Comparison of ENCODE assay signal across 19 mouse cellular contexts in the genomic region with DNA sequence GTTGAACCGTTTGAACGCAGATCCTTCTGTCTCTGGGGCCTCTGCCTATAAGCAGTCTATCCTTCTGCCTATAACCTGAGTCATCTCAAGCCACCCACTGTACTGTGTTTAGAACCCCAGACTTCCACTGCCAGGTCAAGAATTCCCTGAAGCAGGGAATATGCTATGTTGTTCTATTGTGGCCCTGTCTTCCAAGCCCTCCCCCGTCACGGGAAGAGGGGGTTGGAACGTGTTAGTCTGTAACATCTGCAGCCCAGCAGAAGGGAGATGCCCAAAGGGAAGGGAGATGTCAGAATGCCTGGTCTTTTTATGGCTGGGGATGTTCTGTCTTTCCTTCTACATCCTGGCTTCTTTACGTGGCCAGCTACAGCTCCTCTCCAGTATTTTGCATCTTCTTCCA. TPM values are rescaled to one million over a fixed set of nuclear protein-coding genes. Genes with fewer than 3 reads are reported as not detected.
DNase-seq lines count a peak whose midpoint lies in the region; ATAC-seq and TF ChIP-seq lines count a peak whose summit lies in the region.
"Had no signal": no experiment of that assay in that cellular context is flagged by ENCODE, and none has a peak within 500 bp of the region (broad histone marks: within the 10 kb centered on the region; RNA-seq: fewer than 3 reads in every experiment).

No protein-coding gene starts in this region.

- H3K27ac ChIP-seq in heart, embryonic 14.5 days (replicated peaks in 1 of 2; ENCODE audit: control insufficient read depth in 1 of 2, insufficient read depth in 1 of 2, low read depth in 2 of 2, low read length in 2 of 2), result no peak overlapping the region
- no peak overlapping the region for H3K27ac ChIP-seq in heart, embryonic 12.5 days (ENCODE audit: poor library complexity, severe bottlenecking)
- H3K27ac ChIP-seq in intestine, postnatal 0 days (ENCODE audit: low read depth, low read length), result no peak overlapping the region
- H3K27ac ChIP-seq: heart, embryonic 15.5 days; hindbrain, embryonic 14.5 days had no signal

- 0 out of 2 replicates have a peak overlapping the region, but pooled peaks have one; percentile 2 for H3K9ac ChIP-seq in heart, embryonic 14.5 days (ENCODE audit: low read length)
- H3K9ac ChIP-seq in heart, embryonic 12.5 days, result no peak overlapping the region
- no peak overlapping the region for H3K9ac ChIP-seq in intestine, postnatal 0 days (ENCODE audit: low read depth, low read length)
- H3K9ac ChIP-seq: heart, embryonic 15.5 days; hindbrain, embryonic 14.5 days had no signal

- POLR2A ChIA-PET in Patski (lab: Charles Lee), result no interaction called here

- H3K27me3 ChIP-seq in heart, embryonic 14.5 days (ENCODE audit: control insufficient read depth, insufficient read depth, low read length), result no peaks in the 10 kb centered on the region
- no peaks in the 10 kb centered on the region for H3K27me3 ChIP-seq in heart, embryonic 12.5 days (replicated peaks)
- H3K27me3 ChIP-seq in Patski (no peaks in the 10 kb centered on the region), myocyte (ENCODE audit: control insufficient read depth, insufficient read depth, insufficient read length) (no peaks in the 10 kb centered on the region)
- no peaks in the 10 kb centered on the region for H3K27me3 ChIP-seq in intestine, postnatal 0 days (replicated peaks; ENCODE audit: control insufficient read depth, insufficient read depth, low read length)
- H3K27me3 ChIP-seq: heart, embryonic 15.5 days had no signal

- H3ac ChIP-seq in myocyte (ENCODE audit: control insufficient read depth, insufficient read length), result no peak overlapping the region

- TF ChIP-seq POLR2A in myocyte (IDR thresholded peaks at IDR 0.05; ENCODE audit: insufficient read length, low read depth), result no peak

- H3K36me3 ChIP-seq in heart, embryonic 14.5 days (ENCODE audit: control insufficient read depth, insufficient read depth, low read length), result no peaks in the 10 kb centered on the region
- H3K36me3 ChIP-seq in heart, embryonic 12.5 days, result no peaks in the 10 kb centered on the region
- no peaks in the 10 kb centered on the region for H3K36me3 ChIP-seq in myocyte (ENCODE audit: control insufficient read depth, insufficient read depth)
- H3K36me3 ChIP-seq in intestine, postnatal 0 days (ENCODE audit: control insufficient read depth, insufficient read depth), result no peaks in the 10 kb centered on the region
- H3K36me3 ChIP-seq: heart, embryonic 15.5 days had no signal

- H3K79me2 ChIP-seq in myocyte (ENCODE audit: control insufficient read depth, insufficient read depth), result peaks cover 16% of the 10 kb centered on the region

- H3K4me3 ChIP-seq in heart, embryonic 14.5 days (ENCODE audit: control insufficient read depth in 1 of 2, insufficient read depth in 1 of 2, low read depth in 1 of 2, low read length in 2 of 2), result no peak overlapping the region
- H3K4me3 ChIP-seq in heart, embryonic 12.5 days, result no peak overlapping the region
- no peak overlapping the region for H3K4me3 ChIP-seq in myocyte
- H3K4me3 ChIP-seq in intestine, postnatal 0 days (ENCODE audit: low read depth, low read length), result no peak overlapping the region
- H3K4me3 ChIP-seq: heart, embryonic 15.5 days had no signal

- in situ Hi-C loops in Patski (cut with MboI; ENCODE audit: low pct_unique_long_range_greater_than_20kb), result no loop called here

- H3K4me2 ChIP-seq in heart, embryonic 14.5 days (ENCODE audit: low read length), result no peak overlapping the region
- no peak overlapping the region for H3K4me2 ChIP-seq in heart, embryonic 12.5 days
- peak overlapping the region; percentile 47 for H3K4me2 ChIP-seq in myocyte (ENCODE audit: low read depth)
- no peak overlapping the region for H3K4me2 ChIP-seq in intestine, postnatal 0 days (replicated peaks; ENCODE audit: low read depth)
- H3K4me2 ChIP-seq: heart, embryonic 15.5 days; hindbrain, embryonic 14.5 days had no signal

- peaks cover 9 to 29% of the 10 kb centered on the region in 2 experiments for H3K4me1 ChIP-seq in heart, embryonic 14.5 days (ENCODE audit: control insufficient read depth in 2 of 2, insufficient read depth in 2 of 2, low read length in 2 of 2)
- peaks cover 41% of the 10 kb centered on the region for H3K4me1 ChIP-seq in heart, embryonic 12.5 days (replicated peaks)
- H3K4me1 ChIP-seq in intestine, postnatal 0 days (replicated peaks; ENCODE audit: control insufficient read depth, insufficient read depth, low read length), result peaks cover 9% of the 10 kb centered on the region

- H3K9me3 ChIP-seq in heart, embryonic 14.5 days (ENCODE audit: control insufficient read depth, low read length), result no peaks in the 10 kb centered on the region
- no peaks in the 10 kb centered on the region for H3K9me3 ChIP-seq in heart, embryonic 12.5 days (replicated peaks)
- H3K9me3 ChIP-seq in intestine, postnatal 0 days (ENCODE audit: control insufficient read depth), result no peaks in the 10 kb centered on the region
- H3K9me3 ChIP-seq: G1E; heart, embryonic 15.5 days had no signal

- no peak for ATAC-seq in heart, embryonic 14.5 days (ENCODE audit: insufficient number of reproducible peaks, insufficient read depth, low FRiP score, low read depth)
- no peak for ATAC-seq in heart, embryonic 12.5 days (ENCODE audit: insufficient number of reproducible peaks, low FRiP score)
- peak; percentile 49 for ATAC-seq in Patski
- ATAC-seq in intestine, postnatal 0 days, result no peak
- ATAC-seq: CD4-positive, CD25-positive, alpha-beta regulatory T cell, adult 4 months; forebrain, embryonic 16.5 days had no signal

- peak; percentile 51 for DNase-seq in 3T3-L1 (ENCODE audit: low read depth, low spot score)
- no peak for DNase-seq in Patski (ENCODE audit: low read depth, low spot score)
- no peak for DNase-seq in adrenal gland, postnatal 14 days
- DNase-seq: adrenal gland, postnatal 10 days; B cell, adult 2 months; cerebellum, adult 9-10 months; cerebellum, postnatal 25 days; gastrocnemius, postnatal 36 days; heart, postnatal 14 days; kidney, adult 18-20 months had no signal

- TF ChIP-seq CTCF in Patski (IDR thresholded peaks at IDR 0.05), result no peak
- TF ChIP-seq CTCF in intestine, postnatal 0 days (IDR thresholded peaks at IDR 0.05; ENCODE audit: low read depth), result no peak

- WGBS in heart, embryonic 14.5 days, result 67% methylated on average over 6 of the region's 6 CpGs
- 75% methylated on average over 6 of the region's 6 CpGs for WGBS in heart, embryonic 12.5 days
- WGBS in intestine, postnatal 0 days, result 83% methylated on average over 6 of the region's 6 CpGs

- CTCF ChIA-PET in Patski (lab: Charles Lee), result interaction anchor here (1.5 kb wide), 1 partner anchor 16 kb away, joined by 3 read pairs; no protein-coding TSS in a partner anchor

TF ChIP-seq in myocyte, 11 proteins besides CTCF, POLR2A, EP300 and RAD21:
- TF ChIP-seq TCF3 (IDR thresholded peaks at IDR 0.05; ENCODE audit: insufficient read length, low read depth) (no peak), POLR2AphosphoS2 (IDR thresholded peaks at IDR 0.05; ENCODE audit: insufficient read length, low read depth) (no peak), SRF (IDR thresholded peaks at IDR 0.05; ENCODE audit: control insufficient read depth, insufficient read length, low read depth) (no peak), USF1 (IDR thresholded peaks at IDR 0.05; ENCODE audit: low read depth) (no peak), REST (IDR thresholded peaks at IDR 0.05; ENCODE audit: insufficient read depth, insufficient read length) (no peak), MYOD1 (IDR thresholded peaks at IDR 0.05; ENCODE audit: control insufficient read depth in 1 of 3, insufficient read length in 2 of 3, low read depth in 2 of 3) (no peak), TCF12 (IDR thresholded peaks at IDR 0.05; ENCODE audit: insufficient read depth, poor library complexity, severe bottlenecking) (no peak), MAX (IDR thresholded peaks at IDR 0.05; ENCODE audit: low read depth) (no peak), CEBPB (IDR thresholded peaks at IDR 0.05; ENCODE audit: insufficient read depth, poor library complexity, severe bottlenecking) (no peak), MYOG (IDR thresholded peaks at IDR 0.05; ENCODE audit: control insufficient read depth in 1 of 3, insufficient read depth in 1 of 3, insufficient read length in 2 of 3, low read depth in 2 of 3) (no peak), E2F4 (IDR thresholded peaks at IDR 0.05; ENCODE audit: insufficient read depth) (no peak)
TF ChIP-seq in myocyte: peak in this region for 0.

RNA-seq across cellular contexts. Expression of gene Atxn7l1, which starts 43.1 kb away (rescaled TPM):
- 10.1 and 10.6 TPM in 2 replicates for polyA plus RNA-seq in heart, embryonic 14.5 days (2014; fragmentation: Nextera tagmentation; extraction: Ambion mirVana)
- polyA plus RNA-seq in heart, embryonic 12.5 days (2016; fragmentation: Nextera tagmentation; extraction: Ambion mirVana), result 11.1 and 11.4 TPM in 2 replicates
- 42.0 TPM for polyA plus RNA-seq in Patski (2021)
- polyA plus RNA-seq in myocyte (2012; fragmentation: generic; extraction: Trizol), result 12.4 TPM
- 26.0 and 27.3 TPM in 2 replicates for total RNA-seq in adrenal gland, postnatal 14 days (2021)
- 8.2 and 9.0 TPM in 2 replicates for polyA plus RNA-seq in intestine, postnatal 0 days (2015; fragmentation: Nextera tagmentation; extraction: Ambion mirVana)
